Mouse (Mus musculus) CD4-positive, CD25-positive, alpha-beta regulatory T cell, adult 2 months (primary cell): ENCODE results near the gene Hip1r.

Experiments
- DNase-seq: peaks from one replicate; pipeline ENCODE4 v3.0.0-alpha.2; 2012; ENCODE audit warnings: low read depth, low spot score

The Hip1r gene

GRCm38 (mm10) chr5:123974179-123974485, 704 bp downstream of the Hip1r start:
- peak; percentile 43 for DNase-seq

DNA sequence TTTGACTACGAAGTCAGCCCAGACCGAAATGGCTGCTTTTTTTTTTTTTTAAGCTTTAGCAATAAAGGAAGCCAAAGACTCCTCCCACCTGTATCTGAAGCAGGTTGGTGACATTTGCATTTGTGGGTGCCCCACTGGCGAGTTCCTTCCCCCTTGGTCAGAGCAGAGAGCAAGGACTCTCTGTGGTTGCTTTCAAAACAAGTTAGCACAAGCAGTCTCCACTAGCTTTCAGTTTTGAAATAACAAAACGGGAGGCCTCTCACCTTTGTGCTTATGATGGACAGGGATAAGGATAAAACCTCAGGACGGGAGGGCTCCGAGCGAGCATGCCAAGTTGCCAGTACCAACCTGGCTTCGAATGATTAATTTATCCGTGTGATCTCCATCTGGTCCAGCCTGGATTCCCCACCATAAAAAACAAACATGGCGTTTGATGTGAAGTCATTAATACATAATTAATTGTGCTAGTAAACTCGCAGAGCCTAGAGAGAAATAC, 1.2 kb downstream of the Hip1r start:
- peak; percentile 74 for DNase-seq

GRCm38 (mm10) chr5:123975668-123976180, 2.3 kb downstream of the Hip1r start:
- DNase-seq = no peak

DNA sequence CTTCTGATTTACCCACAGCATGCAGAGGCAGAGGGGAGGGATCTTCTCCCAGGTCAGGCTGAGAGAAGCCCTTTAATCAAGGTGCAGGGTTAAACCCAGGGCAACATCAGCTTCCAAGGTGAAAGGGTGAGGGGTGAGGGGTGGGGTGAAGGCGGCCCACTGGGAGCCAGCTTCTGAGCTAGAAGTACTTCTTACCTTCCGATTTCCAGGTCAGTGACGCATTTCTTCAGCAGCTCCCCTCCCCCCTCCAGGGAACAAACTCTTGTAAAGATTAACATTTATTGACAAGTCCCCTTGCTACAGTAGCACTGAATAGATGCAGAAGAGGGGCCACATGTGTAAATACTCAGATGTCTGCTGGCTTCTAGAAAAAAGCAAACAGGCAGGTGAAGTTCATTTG, 3.8 kb downstream of the Hip1r start:
- no peak for DNase-seq

- DNase-seq = no peak
Measured at GRCm38 (mm10) chr5:123978131-123978530, 4.7 kb downstream of the Hip1r start.

DNA sequence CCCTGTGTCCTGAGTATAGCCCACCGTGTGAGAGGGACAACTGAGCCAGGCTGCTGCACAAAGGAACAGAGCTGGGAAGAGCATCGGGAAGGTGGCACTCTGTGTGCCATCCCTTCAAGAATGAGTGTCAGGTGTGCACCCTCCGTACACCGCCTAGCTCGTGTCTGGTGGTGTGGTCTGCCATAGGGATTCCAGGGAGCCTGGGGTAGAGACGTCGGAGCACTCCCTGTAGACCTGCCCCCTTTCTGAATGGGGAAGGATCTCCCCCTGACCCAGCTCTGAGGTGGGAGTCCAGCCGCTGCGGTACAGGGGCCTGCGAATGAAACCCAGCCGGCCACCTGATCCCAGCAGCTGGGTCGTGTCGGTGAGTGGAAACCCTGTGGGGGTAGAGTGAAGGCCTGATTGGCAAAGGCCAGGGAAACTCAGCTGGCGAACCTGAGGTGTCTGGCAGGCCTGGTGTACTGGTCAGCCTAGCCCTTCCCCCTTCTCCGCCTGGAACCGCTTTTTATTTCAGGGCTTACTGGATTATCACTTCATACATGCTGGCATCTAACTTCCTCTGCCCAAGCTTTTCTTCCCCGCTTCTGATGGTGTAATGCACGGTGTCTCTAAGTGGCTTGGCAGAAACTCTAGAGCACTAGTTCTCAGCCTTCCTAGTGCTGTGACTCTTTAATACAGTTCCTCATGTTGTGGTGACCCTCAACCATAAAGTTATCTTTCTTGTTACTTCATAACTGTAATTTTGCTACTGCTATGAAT, 6.0 kb downstream of the Hip1r start:
- DNase-seq = no peak

- DNase-seq = no peak
Measured at GRCm38 (mm10) chr5:123979980-123980369, 6.5 kb downstream of the Hip1r start.

GRCm38 (mm10) chr5:123980521-123981249, 7.3 kb downstream of the Hip1r start:
- peak; percentile 43 for DNase-seq

DNA sequence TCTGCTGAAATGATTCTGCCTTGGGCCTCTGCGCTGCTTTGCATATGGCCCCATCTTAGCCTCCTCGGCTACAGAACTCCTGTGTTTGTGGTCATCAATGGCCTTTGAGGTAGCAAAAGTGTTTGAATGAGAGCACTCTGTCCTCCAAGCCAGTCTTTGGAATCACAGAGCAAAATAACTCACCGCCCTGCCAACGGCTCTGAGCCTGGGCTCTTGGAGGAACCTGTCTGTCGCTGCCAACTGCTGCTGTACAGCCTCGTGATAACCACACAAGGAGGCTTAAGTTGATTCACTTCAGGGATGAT, 7.8 kb downstream of the Hip1r start:
- no peak for DNase-seq

- no peak for DNase-seq
Measured at GRCm38 (mm10) chr5:123982838-123983237, 9.4 kb downstream of the Hip1r start.

DNA sequence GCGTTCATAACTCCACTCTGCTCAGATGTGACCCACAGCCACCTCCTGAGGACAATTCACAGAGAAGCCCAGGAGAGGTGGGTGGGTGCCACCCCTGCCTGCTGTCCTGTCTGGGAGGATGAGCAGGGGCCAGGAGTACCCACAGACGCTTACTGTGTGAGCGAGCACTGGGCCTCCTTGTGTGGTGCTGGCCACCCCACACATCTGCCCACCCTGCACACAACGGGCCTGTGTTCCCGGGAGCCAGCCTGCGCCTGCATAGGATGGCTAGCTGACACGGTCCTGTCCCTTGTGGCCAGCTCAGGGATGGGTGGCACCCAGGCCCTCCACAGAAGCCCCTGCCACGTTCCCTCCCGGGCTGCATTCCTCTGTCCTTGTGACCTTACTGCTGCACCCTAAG, 12.0 kb downstream of the Hip1r start:
- DNase-seq = no peak

GRCm38 (mm10) chr5:123986925-123987324, 13.5 kb downstream of the Hip1r start:
- DNase-seq = no peak

DNA sequence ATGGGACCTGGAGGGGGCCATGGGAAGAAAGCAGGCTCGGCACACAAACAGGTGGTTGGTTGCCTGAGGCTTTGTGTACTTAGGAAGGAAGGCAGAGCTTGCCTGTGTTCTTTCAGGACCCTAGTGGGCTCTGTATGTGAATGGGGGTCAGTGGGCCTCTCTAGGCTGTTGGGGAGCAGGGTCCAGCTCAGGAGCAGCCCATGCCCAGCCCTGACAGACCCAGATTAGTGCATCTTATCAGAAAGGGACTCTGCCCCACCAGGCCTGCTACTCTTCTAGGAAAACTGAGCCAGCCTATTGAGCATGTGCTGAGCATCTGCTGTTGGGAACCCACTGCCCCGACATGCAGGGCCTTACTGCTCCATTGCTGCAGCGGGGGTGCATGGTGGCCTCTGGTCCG, 14.1 kb downstream of the Hip1r start:
- no peak for DNase-seq

- no peak for DNase-seq
Measured at GRCm38 (mm10) chr5:123989941-123990885, 16.8 kb downstream of the Hip1r start.

DNA sequence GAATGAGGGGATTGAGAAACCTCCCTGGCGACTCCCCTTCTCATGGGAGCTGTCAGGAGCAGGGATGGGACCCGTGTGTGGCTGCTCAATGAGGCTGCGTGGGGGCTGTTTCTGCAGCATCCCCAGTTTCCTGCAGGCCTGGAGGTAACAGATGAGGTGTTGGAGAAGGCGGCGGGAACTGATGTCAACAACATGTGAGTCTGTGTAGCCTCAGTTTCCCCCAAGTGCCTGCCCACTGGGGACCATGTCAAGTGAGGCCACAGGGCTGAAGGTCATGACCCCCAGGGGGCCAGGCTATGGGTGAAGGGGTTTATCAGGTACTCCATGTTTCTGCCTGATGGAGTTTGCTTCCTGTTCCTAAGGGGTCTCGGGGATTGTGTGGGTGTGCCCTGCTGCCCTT, 17.9 kb downstream of the Hip1r start:
- DNase-seq = no peak

GRCm38 (mm10) chr5:123992193-123992637, 18.8 kb downstream of the Hip1r start:
- DNase-seq = no peak

- DNase-seq = peak; percentile 81
Measured at GRCm38 (mm10) chr5:123992794-123993193, 19.4 kb downstream of the Hip1r start.

DNA sequence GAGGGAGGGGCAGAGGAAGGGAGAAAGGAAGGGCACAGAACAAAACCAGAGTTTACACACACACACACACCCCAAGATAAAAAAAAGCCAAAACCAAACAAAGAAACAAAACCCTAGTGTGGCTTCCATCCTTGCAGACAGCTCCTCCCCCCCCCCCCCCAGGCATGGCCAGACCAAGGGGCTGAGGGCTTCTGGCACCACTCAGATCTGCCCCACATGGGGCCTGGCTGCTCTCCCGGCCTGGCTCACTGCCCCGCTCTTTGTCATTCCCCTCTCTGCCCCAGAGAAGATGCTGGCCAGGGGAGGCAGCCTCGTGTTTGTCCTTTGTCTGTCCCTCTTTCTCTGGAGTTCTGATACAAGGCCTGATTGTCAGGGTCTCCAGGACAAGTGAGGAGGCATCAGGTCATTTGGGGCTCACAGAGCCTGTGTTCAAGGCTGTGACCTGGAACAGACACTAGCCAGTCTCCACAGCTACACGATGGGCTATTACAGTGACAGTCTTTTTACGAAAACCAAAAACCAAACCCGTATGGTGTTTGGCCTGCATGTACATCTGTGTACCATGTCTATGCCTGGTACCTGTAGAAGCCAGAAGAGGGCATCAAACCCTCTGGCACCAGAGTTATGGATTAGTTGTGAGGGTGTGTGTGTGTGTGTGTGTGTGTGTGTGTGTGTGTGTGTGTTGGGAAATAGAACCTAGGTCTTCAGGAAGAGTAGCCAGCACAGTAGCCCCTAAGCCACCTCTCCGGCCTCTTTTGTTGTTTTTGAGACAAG, 20.0 kb downstream of the Hip1r start:
- DNase-seq = no peak

DNA sequence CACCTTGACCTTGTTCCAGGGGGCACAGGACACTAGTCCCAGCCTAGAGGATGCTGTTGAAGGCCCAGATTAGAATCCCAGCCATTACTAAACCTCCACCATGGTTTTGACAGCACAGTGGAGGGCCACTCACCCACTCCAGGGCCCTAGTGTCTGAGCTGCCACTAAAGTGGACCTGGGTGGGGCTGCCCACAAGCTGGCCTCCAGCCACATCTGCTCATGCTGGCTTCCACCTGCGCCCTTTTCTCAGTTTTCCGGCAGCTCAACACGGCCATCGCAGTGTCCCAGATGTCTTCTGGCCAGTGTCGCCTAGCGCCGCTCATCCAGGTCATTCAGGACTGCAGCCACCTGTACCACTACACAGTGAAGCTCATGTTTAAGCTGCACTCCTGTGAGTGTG, 21.0 kb downstream of the Hip1r start:
- DNase-seq = no peak

DNA sequence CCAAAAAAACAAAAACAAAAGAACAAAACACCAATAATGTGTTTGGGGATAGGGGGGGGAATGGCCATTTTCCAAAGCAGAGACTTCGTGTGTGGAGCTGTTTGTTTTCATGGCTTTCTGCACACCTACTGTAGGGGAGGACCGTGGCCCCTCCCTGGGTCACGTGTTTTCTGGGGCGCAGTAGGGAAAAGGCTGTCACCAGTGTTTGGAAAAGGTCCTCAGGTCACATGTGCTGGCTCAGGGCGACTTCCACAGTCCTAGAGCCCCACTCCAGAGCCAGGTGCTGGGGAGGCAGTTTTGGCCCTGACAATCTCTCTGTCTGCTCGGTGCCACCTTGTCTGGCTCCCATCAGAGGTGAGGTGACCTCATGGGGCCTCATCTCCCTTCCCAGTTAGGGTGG, 22.0 kb downstream of the Hip1r start:
- DNase-seq = no peak

DNA sequence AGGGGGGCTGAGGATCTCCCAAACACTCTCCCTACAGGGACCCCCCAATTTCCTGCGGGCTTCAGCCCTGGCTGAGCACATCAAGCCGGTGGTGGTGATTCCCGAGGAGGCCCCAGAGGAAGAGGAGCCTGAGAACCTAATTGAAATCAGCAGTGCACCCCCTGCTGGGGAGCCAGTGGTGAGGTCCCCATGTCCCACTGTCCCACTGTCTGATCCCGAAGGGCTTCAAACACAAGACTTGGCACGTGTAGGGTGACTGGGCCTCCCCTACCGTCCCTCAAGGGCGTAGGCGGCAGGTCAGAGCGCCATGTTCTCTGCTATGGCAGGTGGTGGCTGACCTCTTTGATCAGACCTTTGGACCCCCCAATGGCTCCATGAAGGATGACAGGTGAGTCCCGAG, 22.8 kb downstream of the Hip1r start:
- no peak for DNase-seq
